Mouse (Mus musculus) kidney, postnatal 0 days (tissue): Measurements from ENCODE around the gene H2-Ab1. TPM values are rescaled to one million over a fixed set of nuclear protein-coding genes. Genes with fewer than 3 reads are reported as not detected.

Experiments used
- ATAC-seq: fragments of 200-750 bp; cut with Nextera tagmentation; replicated peaks from 2 replicates; pipeline ENCODE4 v1.8.0; 2017; ENCODE audit warnings: low read depth, moderate number of reproducible peaks, moderate TSS enrichment, moderate library complexity; ENCODE audit not compliant: low FRiP score
- DNase-seq: peaks from one replicate; pipeline ENCODE4 v3.0.0-alpha.2; 2016; ENCODE audit warnings: low spot score
- H3K27ac ChIP-seq: fragments of 300-500 bp; sonication (generic); 2 replicates; pipeline ENCODE4 v1.5.1; 2014; ENCODE audit warnings: mild to moderate bottlenecking
- H3K27me3 ChIP-seq: fragments of 300-500 bp; sonication (generic); 2 replicates; pipeline ENCODE4 v1.6.1; 2014; ENCODE audit warnings: low read length, mixed read lengths; ENCODE audit not compliant: insufficient read depth
- H3K36me3 ChIP-seq: fragments of 300-500 bp; sonication (generic); 2 replicates; pipeline ENCODE4 v1.6.1; 2014; ENCODE audit warnings: low read length, mixed read lengths; ENCODE audit not compliant: insufficient read depth
- H3K4me1 ChIP-seq: fragments of 300-500 bp; sonication (generic); replicated peaks from 2 replicates; pipeline ENCODE4 v1.6.1; 2014; ENCODE audit warnings: antibody characterized with exemption, low read length, mixed read lengths; ENCODE audit not compliant: insufficient read depth
- H3K4me2 ChIP-seq: fragments of 300-500 bp; sonication (generic); 2 replicates; pipeline ENCODE4 v1.6.1; 2014; ENCODE audit warnings: mild to moderate bottlenecking, low read length, moderate library complexity, mixed read lengths
- H3K4me3 ChIP-seq: fragments of 300-500 bp; sonication (generic); replicated peaks from 2 replicates; pipeline ENCODE4 v1.5.1; 2014; ENCODE audit warnings: low read depth, low read length
- H3K9ac ChIP-seq: fragments of 300-500 bp; sonication (generic); 2 replicates; pipeline ENCODE4 v1.6.1; 2014; ENCODE audit warnings: low read depth, low read length
- H3K9me3 ChIP-seq: fragments of 300-500 bp; sonication (generic); replicated peaks from 2 replicates; pipeline ENCODE4 v1.6.1; 2016; ENCODE audit warnings: low read length, inconsistent platforms, mixed read lengths
- CTCF ChIP-seq: IDR thresholded peaks from 2 replicates; pipeline ENCODE4 v1.5.1; 2016; ENCODE audit warnings: antibody characterized with exemption, low read depth, mild to moderate bottlenecking, moderate library complexity
- WGBS: fragments of 180-500 bp; shearing (Covaris S2); extraction: QIAGEN DNeasy Blood & Tissue Kit; methylation state at CpG from one replicate; pipeline ENCODE4 v1.1.7; 2014; 5-methylcytosine and 5-hydroxymethylcytosine counted together
- polyA plus RNA-seq: library from polyadenylated mRNA; unstranded; fragments of >200 nt; fragmentation: Nextera tagmentation; extraction: Ambion mirVana; gene quantifications from 2 replicates; pipeline ENCODE4 v1.2.1, GENCODE M21; 2015

H2-Ab1 gene
- polyA plus RNA-seq, 1 experiment from 2014 or later = 49.7 TPM

DNA sequence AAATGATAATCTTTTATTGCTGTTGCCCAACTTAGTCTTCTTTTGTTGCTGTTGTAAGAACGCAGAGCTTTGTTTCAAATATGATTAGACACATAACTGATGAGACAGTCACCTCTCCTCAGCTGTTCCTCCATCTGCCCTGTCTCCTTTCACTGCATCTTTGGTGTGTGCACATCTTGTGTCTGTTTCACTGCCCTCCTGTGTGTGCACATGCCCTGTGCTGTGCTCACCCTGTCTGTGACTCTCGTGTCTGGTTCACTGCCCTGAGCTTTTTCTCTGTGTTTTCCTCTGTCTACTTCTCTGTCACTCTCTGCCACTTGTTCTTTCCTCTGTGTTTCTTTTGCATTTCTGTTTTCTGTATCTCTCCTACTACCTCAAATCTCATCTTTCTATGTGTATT is 12.7 kb downstream of the H2-Ab1 start:
- no peaks in the 10 kb centered on the region for H3K36me3 ChIP-seq
- H3K27ac ChIP-seq = no peak overlapping the region
- H3K4me1 ChIP-seq = no peaks in the 10 kb centered on the region
- H3K4me2 ChIP-seq = no peak overlapping the region
- no peak overlapping the region for H3K4me3 ChIP-seq
- DNase-seq (no peak), ATAC-seq (no peak)
- 74% methylated on average over 2 of the region's 2 CpGs for WGBS
- TF ChIP-seq CTCF = no peak
- H3K9ac ChIP-seq = no peak overlapping the region
- H3K9me3 ChIP-seq = no peaks in the 10 kb centered on the region
- H3K27me3 ChIP-seq = no peaks in the 10 kb centered on the region

- WGBS = 75% methylated on average over 2 of the region's 2 CpGs
- TF ChIP-seq CTCF = no peak
- Histone ChIP-seq H3K9me3 (no peaks in the 10 kb centered on the region), H3K36me3 (no peaks in the 10 kb centered on the region), H3K4me2 (no peak overlapping the region), H3K9ac (no peak overlapping the region), H3K4me3 (no peak overlapping the region), H3K27ac (no peak overlapping the region), H3K27me3 (no peaks in the 10 kb centered on the region), H3K4me1 (no peaks in the 10 kb centered on the region)
- DNase-seq (no peak), ATAC-seq (no peak)
Measured at GRCm38 (mm10) chr17:34270940-34271339, 13.5 kb downstream of the H2-Ab1 start.

DNA sequence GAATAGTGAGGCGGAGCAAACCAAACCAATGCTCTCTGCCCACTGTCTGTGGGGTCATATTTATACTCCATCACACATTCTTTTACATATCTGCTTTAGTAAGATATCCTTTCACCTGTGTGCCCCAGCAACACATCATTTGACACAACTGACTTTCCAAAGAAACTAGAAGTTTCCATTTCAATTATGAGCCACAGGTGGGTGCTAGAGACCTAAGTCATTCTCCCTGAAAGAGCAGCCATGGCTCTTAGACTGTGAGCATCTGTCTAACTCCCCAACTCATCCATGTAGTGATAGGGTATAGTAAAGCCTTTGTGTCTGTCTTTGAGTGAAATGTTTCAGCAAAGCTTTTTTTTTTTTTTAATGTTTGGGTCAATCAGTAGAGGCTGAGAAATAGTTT is 14.6 kb downstream of the H2-Ab1 start:
- ATAC-seq (no peak), DNase-seq (peak; percentile 28)
- Histone ChIP-seq H3K4me3 (no peak overlapping the region), H3K9me3 (no peaks in the 10 kb centered on the region), H3K4me2 (no peak overlapping the region), H3K27ac (no peak overlapping the region), H3K27me3 (no peaks in the 10 kb centered on the region), H3K36me3 (no peaks in the 10 kb centered on the region), H3K9ac (no peak overlapping the region), H3K4me1 (no peaks in the 10 kb centered on the region)
- TF ChIP-seq CTCF = peak; percentile 53
- WGBS = 87% methylated on average over 1 of the region's 1 CpGs

DNA sequence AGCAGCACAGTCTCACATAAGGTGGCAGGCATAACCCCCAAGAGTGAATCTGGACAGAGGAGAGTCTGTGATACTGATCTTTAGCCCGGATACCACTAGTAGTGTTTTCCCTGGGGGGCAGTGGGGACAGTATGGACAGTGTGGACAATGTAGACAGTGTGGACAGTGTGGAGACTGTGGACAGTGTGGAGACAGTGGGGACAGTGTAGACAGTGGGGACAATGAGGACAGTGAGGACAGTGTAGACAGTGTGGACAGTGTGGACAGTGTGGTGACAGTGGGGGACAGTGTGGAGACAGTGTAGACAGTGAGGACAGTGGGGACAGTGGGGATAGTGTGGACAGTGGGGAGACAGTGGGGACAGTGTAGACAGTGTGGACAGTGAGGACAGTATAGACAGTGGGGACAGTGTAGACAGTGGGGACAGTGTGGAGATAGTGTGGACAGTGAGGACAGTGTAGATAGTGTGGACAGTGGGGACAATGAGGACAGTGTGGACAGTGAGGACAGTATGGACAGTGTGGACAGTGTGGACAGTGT is 23.1 kb downstream of the H2-Ab1 start:
- H3K9ac ChIP-seq = no peak overlapping the region
- no peaks in the 10 kb centered on the region for H3K9me3 ChIP-seq
- DNase-seq (no peak), ATAC-seq (no peak)
- H3K27ac ChIP-seq = no peak overlapping the region
- H3K4me3 ChIP-seq = no peak overlapping the region
- no peaks in the 10 kb centered on the region for H3K27me3 ChIP-seq
- TF ChIP-seq CTCF = no peak
- H3K4me2 ChIP-seq = no peak overlapping the region
- WGBS = 87% methylated on average over 1 of the region's 1 CpGs
- H3K36me3 ChIP-seq = no peaks in the 10 kb centered on the region
- no peaks in the 10 kb centered on the region for H3K4me1 ChIP-seq

DNA sequence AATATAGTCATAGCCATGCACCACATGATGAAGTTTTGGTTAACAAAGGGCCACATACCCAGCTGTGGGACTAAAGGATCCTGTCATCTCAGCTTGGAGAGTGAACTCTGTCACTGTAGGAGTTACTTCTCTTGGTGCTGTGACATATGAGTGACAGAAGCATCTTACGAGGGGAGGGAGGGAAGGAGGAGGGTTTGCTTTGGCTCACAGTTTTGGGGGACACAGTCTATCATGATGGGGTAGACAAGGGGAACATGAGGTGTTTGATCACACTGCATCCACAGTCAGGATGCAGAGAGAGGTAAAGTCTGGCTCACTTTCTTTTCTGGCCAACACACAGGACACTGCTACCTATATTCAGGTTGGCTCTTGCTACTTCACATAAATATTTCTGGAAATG is 24.3 kb downstream of the H2-Ab1 start:
- no peaks in the 10 kb centered on the region for H3K27me3 ChIP-seq
- H3K9me3 ChIP-seq = no peaks in the 10 kb centered on the region
- 71% methylated on average over 1 of the region's 1 CpGs for WGBS
- ATAC-seq (no peak), DNase-seq (no peak)
- H3K9ac ChIP-seq = no peak overlapping the region
- no peaks in the 10 kb centered on the region for H3K4me1 ChIP-seq
- no peak overlapping the region for H3K4me2 ChIP-seq
- H3K36me3 ChIP-seq = no peaks in the 10 kb centered on the region
- TF ChIP-seq CTCF = no peak
- H3K4me3 ChIP-seq = no peak overlapping the region
- H3K27ac ChIP-seq = no peak overlapping the region

- DNase-seq = no peak
- H3K4me1 ChIP-seq = no peaks in the 10 kb centered on the region
- no peak overlapping the region for H3K4me3 ChIP-seq
- H3K27me3 ChIP-seq = no peaks in the 10 kb centered on the region
- H3K4me2 ChIP-seq = no peak overlapping the region
- H3K9me3 ChIP-seq = no peaks in the 10 kb centered on the region
- no peak overlapping the region for H3K27ac ChIP-seq
- no peaks in the 10 kb centered on the region for H3K36me3 ChIP-seq
- no peak for TF ChIP-seq CTCF
- 76% methylated on average over 4 of the region's 4 CpGs for WGBS
- no peak for ATAC-seq
- no peak overlapping the region for H3K9ac ChIP-seq
Measured at GRCm38 (mm10) chr17:34285371-34285770, 27.9 kb downstream of the H2-Ab1 start.

- Histone ChIP-seq H3K36me3 (no peaks in the 10 kb centered on the region), H3K4me3 (no peak overlapping the region), H3K27ac (no peak overlapping the region), H3K27me3 (no peaks in the 10 kb centered on the region), H3K4me2 (no peak overlapping the region), H3K4me1 (no peaks in the 10 kb centered on the region), H3K9me3 (no peaks in the 10 kb centered on the region), H3K9ac (no peak overlapping the region)
- WGBS = 39% methylated on average over 4 of the region's 4 CpGs
- DNase-seq = peak; percentile 33
- TF ChIP-seq CTCF = peak; percentile 66
- no peak for ATAC-seq
Measured at GRCm38 (mm10) chr17:34285848-34286247, 28.4 kb downstream of the H2-Ab1 start.
